Mouse (Mus musculus) stomach, embryonic 14.5 days (tissue): Measurements from ENCODE around the gene Tcp11l2. TPM values are rescaled to one million over a fixed set of nuclear protein-coding genes. Genes with fewer than 3 reads are reported as not detected.

Source experiments
- ATAC-seq: fragments of 200-750 bp; cut with Nextera tagmentation; 2 replicates; pipeline ENCODE4 v1.8.0; 2017; ENCODE audit warnings: low read depth, moderate TSS enrichment; ENCODE audit not compliant: insufficient number of reproducible peaks, insufficient read depth, low FRiP score
- H3K27ac ChIP-seq: fragments of 300-500 bp; sonication (generic); 2 replicates; pipeline ENCODE4 v1.5.1; 2014; ENCODE audit warnings: mild to moderate bottlenecking, low read length, moderate library complexity, mixed read lengths
- H3K27me3 ChIP-seq: fragments of 300-500 bp; sonication (generic); 2 replicates; pipeline ENCODE4 v1.6.1; 2014; ENCODE audit warnings: low read length, control low read depth, mixed read lengths; ENCODE audit not compliant: control insufficient read depth, insufficient read depth
- H3K36me3 ChIP-seq: fragments of 300-500 bp; sonication (generic); 2 replicates; pipeline ENCODE4 v1.6.1; 2014; ENCODE audit warnings: mild to moderate bottlenecking, control low read depth, low read length, moderate library complexity, mixed read lengths; ENCODE audit not compliant: control insufficient read depth, insufficient read depth
- H3K4me1 ChIP-seq: fragments of 300-500 bp; sonication (generic); 2 replicates; pipeline ENCODE4 v1.6.1; 2014; ENCODE audit warnings: low read length, control low read depth, mixed read lengths; ENCODE audit not compliant: control insufficient read depth, insufficient read depth
- H3K4me2 ChIP-seq: fragments of 300-500 bp; sonication (generic); replicated peaks from 2 replicates; pipeline ENCODE4 v1.6.1; 2014; ENCODE audit warnings: low read depth, low read length, control low read depth
- H3K4me3 ChIP-seq: fragments of 300-500 bp; sonication (generic); 2 replicates; pipeline ENCODE4 v1.5.1; 2014; ENCODE audit warnings: low read depth, low read length, control low read depth
- H3K9ac ChIP-seq: fragments of 300-500 bp; sonication (generic); replicated peaks from 2 replicates; pipeline ENCODE4 v1.6.1; 2014; ENCODE audit warnings: low read depth, mild to moderate bottlenecking, control low read depth, low read length, moderate library complexity, mixed read lengths
- H3K9me3 ChIP-seq: fragments of 300-500 bp; sonication (generic); 2 replicates; pipeline ENCODE4 v1.6.1; 2016; ENCODE audit warnings: low read depth, low read length, control low read depth; ENCODE audit not compliant: control insufficient read depth
- WGBS: fragments of 180-500 bp; shearing (Covaris S2); extraction: QIAGEN DNeasy Blood & Tissue Kit; methylation state at CpG from one replicate; pipeline ENCODE4 v1.1.7; 2014; 5-methylcytosine and 5-hydroxymethylcytosine counted together
- polyA plus RNA-seq: library from polyadenylated mRNA; unstranded; fragments of >200 nt; fragmentation: Nextera tagmentation; extraction: Ambion mirVana; gene quantifications from 2 replicates; pipeline ENCODE4 v1.2.1, GENCODE M21; 2014

Gene Tcp11l2
- polyA plus RNA-seq, 1 experiment from 2014 or later, result 14.9 TPM

DNA sequence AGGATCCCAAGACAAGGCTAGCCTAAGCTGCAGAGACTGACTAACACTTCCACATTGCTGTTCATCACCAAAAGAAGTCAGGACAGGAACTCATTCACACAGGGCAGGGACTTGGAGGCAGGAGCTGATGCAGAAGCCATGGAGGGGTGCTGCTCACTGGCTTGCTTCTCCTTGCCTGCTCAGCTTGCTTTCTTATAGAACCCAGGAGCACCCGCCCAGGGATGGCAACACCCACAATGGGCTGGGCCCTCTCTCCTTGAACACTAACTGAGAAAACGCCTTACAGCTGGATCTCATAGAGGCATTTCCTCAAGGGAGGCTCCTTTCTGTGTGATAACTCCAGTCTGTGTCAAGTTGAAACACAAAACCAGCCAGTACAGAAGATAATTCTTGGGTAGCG lies 38.6 kb downstream of the Tcp11l2 start:
- WGBS, result 65% methylated on average over 3 of the region's 3 CpGs
- Histone ChIP-seq H3K4me1 (no peaks in the 10 kb centered on the region), H3K27ac (no peak overlapping the region), H3K4me2 (no peak overlapping the region), H3K4me3 (no peak overlapping the region), H3K36me3 (no peaks in the 10 kb centered on the region), H3K9me3 (no peaks in the 10 kb centered on the region), H3K9ac (no peak overlapping the region), H3K27me3 (no peaks in the 10 kb centered on the region)
- ATAC-seq, result no peak

DNA sequence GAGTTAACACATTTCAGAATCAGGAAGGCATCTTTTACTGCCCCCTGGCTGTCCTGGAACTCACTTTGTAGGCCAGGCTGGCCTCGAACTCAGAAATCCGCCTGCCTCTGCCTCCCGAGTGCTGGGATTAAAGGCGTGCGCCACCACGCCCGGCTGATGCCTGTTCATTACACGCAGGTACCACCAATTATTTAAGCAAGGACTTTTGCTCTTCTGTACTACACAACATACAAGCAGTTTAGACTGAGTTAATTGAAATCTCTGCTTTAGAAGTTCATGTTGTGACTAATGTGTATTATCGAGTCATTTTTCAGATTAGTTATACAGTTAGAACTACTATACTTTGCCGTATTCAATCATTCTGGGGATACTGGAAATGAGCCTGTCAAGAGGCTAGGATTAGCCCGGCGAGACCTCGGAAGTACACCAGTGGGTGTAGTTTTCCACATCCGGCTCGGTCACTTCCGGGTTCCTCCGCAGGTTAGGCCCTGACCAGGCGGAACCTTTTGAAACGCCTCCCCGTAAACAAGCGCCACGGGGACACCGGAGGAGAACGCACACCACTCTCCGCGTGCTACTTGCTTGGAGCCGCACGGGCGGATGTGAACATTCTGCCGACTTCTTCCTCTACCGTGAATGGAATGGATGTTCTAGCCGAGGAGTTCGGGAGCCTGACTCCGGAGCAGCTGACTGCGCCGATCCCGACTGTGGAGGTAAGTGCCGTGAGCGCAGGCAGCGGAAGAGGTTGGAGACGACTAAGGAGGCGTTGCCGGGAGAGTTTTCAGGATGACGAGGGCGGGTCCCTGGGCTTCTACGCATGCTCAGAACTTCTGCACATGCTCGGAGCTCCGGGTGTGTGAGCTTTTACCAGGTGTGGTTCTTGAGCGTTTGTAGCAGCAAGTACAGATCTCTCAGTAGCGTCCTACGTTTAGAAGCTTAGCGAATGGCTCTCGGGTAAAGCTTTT lies 45.7 kb downstream of the Tcp11l2 start, which contains the start of gene Polr3b:
Polr3b (plus strand) TSS at position 467 of the 965 bp plus-strand sequence.
- Histone ChIP-seq H3K27ac (peak within 1 kb of the TSS; percentile 91), H3K27me3 (no peaks in the 10 kb centered on the region), H3K9me3 (no peaks in the 10 kb centered on the region), H3K4me1 (0 out of 2 replicates have a peak, but pooled peaks cover 9% of the 10 kb centered on the region), H3K9ac (peak within 1 kb of the TSS; percentile 53; the same call in 1 of the 2 replicates), H3K4me3 (peak within 1 kb of the TSS; percentile 53), H3K4me2 (peak within 1 kb of the TSS; percentile 77), H3K36me3 (no peaks in the 10 kb centered on the region)
- WGBS, result 8% methylated on average over 53 of the region's 53 CpGs
- peak; percentile 96 for ATAC-seq

- no peak for ATAC-seq
- no peak overlapping the region for H3K27ac ChIP-seq
- WGBS, result 64% methylated on average over 5 of the region's 5 CpGs
These were observed 54.8 kb downstream of the Tcp11l2 start for GRCm38 (mm10) chr10:84631182-84631581.

DNA sequence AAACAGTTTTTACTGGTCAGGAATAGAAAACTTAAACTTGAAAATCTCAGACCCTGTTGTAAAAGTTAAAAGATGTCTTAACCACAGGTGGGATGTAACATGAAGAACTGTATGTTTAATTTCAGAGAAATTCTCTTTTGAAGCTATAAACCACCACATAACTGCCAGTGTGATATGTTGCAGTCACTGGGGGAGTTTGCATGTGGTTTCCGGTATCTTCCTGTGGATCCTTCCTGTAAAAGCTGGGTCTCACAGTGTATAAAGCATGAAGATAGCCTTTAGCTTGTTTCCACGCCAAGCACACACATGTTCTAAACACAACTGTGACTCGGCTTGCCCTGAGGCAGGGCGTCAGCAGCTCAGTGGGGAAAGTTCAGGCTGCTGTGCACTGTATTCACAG lies 55.6 kb downstream of the Tcp11l2 start:
- Histone ChIP-seq H3K4me1 (no peaks in the 10 kb centered on the region), H3K27ac (no peak overlapping the region), H3K4me2 (no peak overlapping the region), H3K27me3 (no peaks in the 10 kb centered on the region), H3K9ac (no peak overlapping the region), H3K36me3 (peaks cover 4% of the 10 kb centered on the region), H3K9me3 (no peaks in the 10 kb centered on the region), H3K4me3 (no peak overlapping the region)
- 88% methylated on average over 4 of the region's 4 CpGs for WGBS
- no peak for ATAC-seq

More at GRCm38 (mm10) chr10:84631182-84631581, 54.8 kb downstream of the Tcp11l2 start:
- Histone ChIP-seq H3K4me2 (no peak overlapping the region), H3K27me3 (no peaks in the 10 kb centered on the region), H3K9me3 (no peaks in the 10 kb centered on the region), H3K9ac (no peak overlapping the region), H3K36me3 (peaks cover 4% of the 10 kb centered on the region), H3K4me1 (no peaks in the 10 kb centered on the region), H3K4me3 (no peak overlapping the region)

DNA sequence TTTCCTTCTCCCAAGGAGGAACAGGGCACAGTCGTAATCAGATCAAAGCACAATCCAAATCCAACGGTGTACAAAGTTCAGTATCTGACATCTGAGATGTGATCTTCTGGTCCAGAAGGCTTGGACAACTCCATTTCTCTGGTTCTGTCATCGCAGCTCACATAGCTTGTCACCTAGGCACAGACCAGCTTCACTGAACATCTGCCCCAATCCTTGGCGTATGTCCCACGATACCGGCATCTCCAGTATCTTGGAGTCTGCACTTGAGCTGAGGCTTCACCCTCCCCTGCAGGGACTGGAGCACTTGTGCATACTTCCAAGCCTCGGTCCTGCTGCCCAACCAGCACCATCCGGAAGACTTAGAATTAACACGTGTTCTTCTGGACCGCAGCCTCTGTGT lies 60.2 kb downstream of the Tcp11l2 start:
- Histone ChIP-seq H3K9me3 (no peaks in the 10 kb centered on the region), H3K4me1 (no peaks in the 10 kb centered on the region), H3K36me3 (peaks cover 4% of the 10 kb centered on the region), H3K4me2 (no peak overlapping the region), H3K27me3 (no peaks in the 10 kb centered on the region), H3K27ac (no peak overlapping the region), H3K9ac (no peak overlapping the region), H3K4me3 (no peak overlapping the region)
- 91% methylated on average over 10 of the region's 10 CpGs for WGBS
- no peak for ATAC-seq

GRCm38 (mm10) chr10:84638382-84638781 lies 62.0 kb downstream of the Tcp11l2 start:
- Histone ChIP-seq H3K4me2 (no peak overlapping the region), H3K9me3 (no peaks in the 10 kb centered on the region), H3K4me1 (no peaks in the 10 kb centered on the region), H3K27ac (no peak overlapping the region), H3K36me3 (no peaks in the 10 kb centered on the region; the same call in none of the 2 replicates), H3K4me3 (no peak overlapping the region), H3K9ac (no peak overlapping the region), H3K27me3 (no peaks in the 10 kb centered on the region)
- 86% methylated on average over 4 of the region's 4 CpGs for WGBS
- no peak for ATAC-seq

- Histone ChIP-seq H3K4me3 (no peak overlapping the region), H3K4me2 (no peak overlapping the region), H3K36me3 (no peaks in the 10 kb centered on the region; the same call in 1 of the 2 replicates), H3K9me3 (no peaks in the 10 kb centered on the region), H3K27me3 (no peaks in the 10 kb centered on the region), H3K9ac (no peak overlapping the region), H3K27ac (no peak overlapping the region), H3K4me1 (no peaks in the 10 kb centered on the region)
- no peak for ATAC-seq
- 62% methylated on average over 4 of the region's 4 CpGs for WGBS
These were observed 63.3 kb downstream of the Tcp11l2 start for GRCm38 (mm10) chr10:84639525-84640287.

- no peak overlapping the region for H3K4me2 ChIP-seq
- no peaks in the 10 kb centered on the region for H3K4me1 ChIP-seq
- H3K36me3 ChIP-seq, result no peaks in the 10 kb centered on the region; the same call in 1 of the 2 replicates
- H3K9me3 ChIP-seq, result no peaks in the 10 kb centered on the region
- H3K9ac ChIP-seq, result no peak overlapping the region
- no peaks in the 10 kb centered on the region for H3K27me3 ChIP-seq
- 85% methylated on average over 7 of the region's 7 CpGs for WGBS
- no peak for ATAC-seq
- no peak overlapping the region for H3K27ac ChIP-seq
- no peak overlapping the region for H3K4me3 ChIP-seq
These were observed 64.4 kb downstream of the Tcp11l2 start for GRCm38 (mm10) chr10:84640861-84641260.
